Mouse (Mus musculus) limb, embryonic 10.5 days (tissue): ENCODE results near the gene Cep126. TPM values are rescaled to one million over a fixed set of nuclear protein-coding genes. Genes with fewer than 3 reads are reported as not detected.

ENCODE experiments used
- DNase-seq: peaks from one replicate; pipeline ENCODE4 v3.0.0-alpha.2; 2017; ENCODE audit warnings: low spot score
- H3K27ac ChIP-seq: fragments of 300-500 bp; sonication (generic); 2 replicates; pipeline ENCODE4 v1.5.1; 2016; ENCODE audit warnings: mild to moderate bottlenecking
- H3K27me3 ChIP-seq: fragments of 300-500 bp; sonication (generic); 2 replicates; pipeline ENCODE4 v1.6.1; 2016; ENCODE audit warnings: low read depth, mild to moderate bottlenecking; ENCODE audit not compliant: poor library complexity, severe bottlenecking
- H3K36me3 ChIP-seq: fragments of 300-500 bp; sonication (generic); 2 replicates; pipeline ENCODE4 v1.6.1; 2016; ENCODE audit warnings: mild to moderate bottlenecking, moderate library complexity
- H3K4me1 ChIP-seq: fragments of 300-500 bp; sonication (generic); 2 replicates; pipeline ENCODE4 v1.6.1; 2016
- H3K4me3 ChIP-seq: fragments of 300-500 bp; sonication (generic); 2 replicates; pipeline ENCODE4 v1.5.1; 2016; ENCODE audit warnings: mild to moderate bottlenecking, moderate library complexity
- H3K9me3 ChIP-seq: fragments of 300-500 bp; sonication (generic); replicated peaks from 2 replicates; pipeline ENCODE4 v1.6.1; 2016; ENCODE audit warnings: mild to moderate bottlenecking
- WGBS: fragments of 180-500 bp; shearing (Covaris S2); methylation state at CpG from one replicate; pipeline ENCODE4 v1.1.7; 2016; 5-methylcytosine and 5-hydroxymethylcytosine counted together
- polyA plus RNA-seq: library from polyadenylated mRNA; unstranded; fragments of >200 nt; fragmentation: Nextera tagmentation; extraction: Ambion mirVana; gene quantifications from 2 replicates; pipeline ENCODE4 v1.2.1, GENCODE M21; 2016

Cep126 gene
- polyA plus RNA-seq: 2.7 and 2.9 TPM in 2 replicates

GRCm38 (mm10) chr9:8134117-8134574 is at the start of gene Cep126:
Gene Cep126 (minus strand): TSS chr9:8134294.
- Histone ChIP-seq H3K9me3 (no peaks in the 10 kb centered on the region), H3K36me3 (no peaks in the 10 kb centered on the region), H3K27ac (peak within 1 kb of the TSS; percentile 83), H3K4me3 (peak within 1 kb of the TSS; percentile 84), H3K4me1 (peaks cover 11% of the 10 kb centered on the region), H3K27me3 (no peaks in the 10 kb centered on the region)
- under 1% methylated on average over 72 of the region's 72 CpGs for WGBS
- peak; percentile 93 for DNase-seq

- Histone ChIP-seq H3K4me3 (no peak overlapping the region), H3K9me3 (no peaks in the 10 kb centered on the region), H3K27me3 (no peaks in the 10 kb centered on the region), H3K27ac (no peak overlapping the region), H3K4me1 (no peaks in the 10 kb centered on the region), H3K36me3 (no peaks in the 10 kb centered on the region)
- DNase-seq: no peak
- WGBS: 89% methylated on average over 3 of the region's 3 CpGs
These were observed 45.5 kb upstream of the Cep126 start for GRCm38 (mm10) chr9:8179554-8179953.

GRCm38 (mm10) chr9:8177099-8177498 is 43.0 kb upstream of the Cep126 start:
- 84% methylated on average over 3 of the region's 3 CpGs for WGBS
- no peaks in the 10 kb centered on the region for H3K27me3 ChIP-seq
- H3K36me3 ChIP-seq: no peaks in the 10 kb centered on the region
- H3K4me3 ChIP-seq: no peak overlapping the region
- no peak for DNase-seq
- no peaks in the 10 kb centered on the region for H3K9me3 ChIP-seq
- no peaks in the 10 kb centered on the region for H3K4me1 ChIP-seq
- no peak overlapping the region for H3K27ac ChIP-seq

- Histone ChIP-seq H3K4me1 (no peaks in the 10 kb centered on the region), H3K27me3 (no peaks in the 10 kb centered on the region), H3K9me3 (no peaks in the 10 kb centered on the region), H3K4me3 (no peak overlapping the region), H3K27ac (no peak overlapping the region), H3K36me3 (no peaks in the 10 kb centered on the region)
- WGBS: 88% methylated on average over 2 of the region's 2 CpGs
- DNase-seq: no peak
These were observed 22.9 kb upstream of the Cep126 start for GRCm38 (mm10) chr9:8157011-8157410.

GRCm38 (mm10) chr9:8139501-8139900 is 5.4 kb upstream of the Cep126 start:
- Histone ChIP-seq H3K36me3 (no peaks in the 10 kb centered on the region), H3K27me3 (no peaks in the 10 kb centered on the region), H3K27ac (no peak overlapping the region), H3K4me1 (0 out of 2 replicates have a peak, but pooled peaks cover 4% of the 10 kb centered on the region), H3K4me3 (no peak overlapping the region), H3K9me3 (no peaks in the 10 kb centered on the region)
- no peak for DNase-seq
- WGBS: 93% methylated on average over 1 of the region's 1 CpGs

GRCm38 (mm10) chr9:8133586-8134115 is 443 bp downstream of the Cep126 start:
- H3K36me3 ChIP-seq: no peaks in the 10 kb centered on the region
- H3K4me3 ChIP-seq: peak overlapping the region; percentile 84
- WGBS: 4% methylated on average over 22 of the region's 22 CpGs
- no peaks in the 10 kb centered on the region for H3K27me3 ChIP-seq
- H3K9me3 ChIP-seq: no peaks in the 10 kb centered on the region
- peak overlapping the region; percentile 83 for H3K27ac ChIP-seq
- no peak for DNase-seq
- H3K4me1 ChIP-seq: peaks cover 11% of the 10 kb centered on the region

GRCm38 (mm10) chr9:8123495-8123894 is 10.6 kb downstream of the Cep126 start:
- H3K9me3 ChIP-seq: no peaks in the 10 kb centered on the region
- no peak for DNase-seq
- H3K27ac ChIP-seq: no peak overlapping the region
- 90% methylated on average over 8 of the region's 8 CpGs for WGBS
- no peaks in the 10 kb centered on the region for H3K27me3 ChIP-seq
- peaks cover 20% of the 10 kb centered on the region for H3K36me3 ChIP-seq
- H3K4me3 ChIP-seq: no peak overlapping the region
- no peaks in the 10 kb centered on the region for H3K4me1 ChIP-seq

GRCm38 (mm10) chr9:8114516-8114915 is 19.6 kb downstream of the Cep126 start:
- Histone ChIP-seq H3K4me1 (no peaks in the 10 kb centered on the region), H3K36me3 (peaks cover 45% of the 10 kb centered on the region), H3K27me3 (no peaks in the 10 kb centered on the region), H3K4me3 (no peak overlapping the region), H3K27ac (no peak overlapping the region), H3K9me3 (0 out of 2 replicates have a peak, but pooled peaks cover 2% of the 10 kb centered on the region)
- DNase-seq: no peak
- WGBS: 96% methylated on average over 5 of the region's 5 CpGs

- Histone ChIP-seq H3K4me3 (no peak overlapping the region), H3K27me3 (no peaks in the 10 kb centered on the region), H3K4me1 (no peaks in the 10 kb centered on the region), H3K9me3 (no peaks in the 10 kb centered on the region), H3K36me3 (peaks cover 3% of the 10 kb centered on the region; the same call in 1 of the 2 replicates), H3K27ac (no peak overlapping the region)
- DNase-seq: no peak
- WGBS: 94% methylated on average over 4 of the region's 4 CpGs
These were observed 31.0 kb downstream of the Cep126 start for GRCm38 (mm10) chr9:8103050-8103449.

- Histone ChIP-seq H3K9me3 (no peaks in the 10 kb centered on the region), H3K27ac (no peak overlapping the region), H3K27me3 (no peaks in the 10 kb centered on the region), H3K4me3 (no peak overlapping the region), H3K36me3 (peaks cover 3% of the 10 kb centered on the region; the same call in 1 of the 2 replicates), H3K4me1 (no peaks in the 10 kb centered on the region)
- WGBS: 86% methylated on average over 6 of the region's 6 CpGs
- DNase-seq: no peak
These were observed 33.1 kb downstream of the Cep126 start for GRCm38 (mm10) chr9:8100962-8101361.

- H3K36me3 ChIP-seq: peaks cover 6% of the 10 kb centered on the region
- H3K9me3 ChIP-seq: no peaks in the 10 kb centered on the region
- H3K27ac ChIP-seq: no peak overlapping the region
- no peaks in the 10 kb centered on the region for H3K27me3 ChIP-seq
- H3K4me3 ChIP-seq: no peak overlapping the region
- 91% methylated on average over 5 of the region's 5 CpGs for WGBS
- DNase-seq: no peak
- no peaks in the 10 kb centered on the region for H3K4me1 ChIP-seq
These were observed 55.2 kb downstream of the Cep126 start for GRCm38 (mm10) chr9:8078882-8079281.

- H3K9me3 ChIP-seq: no peaks in the 10 kb centered on the region
- no peak overlapping the region for H3K4me3 ChIP-seq
- H3K4me1 ChIP-seq: no peaks in the 10 kb centered on the region
- no peak for DNase-seq
- H3K36me3 ChIP-seq: peaks cover 6% of the 10 kb centered on the region
- no peak overlapping the region for H3K27ac ChIP-seq
- H3K27me3 ChIP-seq: no peaks in the 10 kb centered on the region
These were observed 59.7 kb downstream of the Cep126 start for GRCm38 (mm10) chr9:8074345-8074744.

GRCm38 (mm10) chr9:8073203-8073755 is 60.8 kb downstream of the Cep126 start:
- Histone ChIP-seq H3K27ac (no peak overlapping the region), H3K9me3 (no peaks in the 10 kb centered on the region), H3K27me3 (no peaks in the 10 kb centered on the region), H3K36me3 (peaks cover 6% of the 10 kb centered on the region), H3K4me3 (no peak overlapping the region), H3K4me1 (no peaks in the 10 kb centered on the region)
- 100% methylated on average over 3 of the region's 3 CpGs for WGBS
- DNase-seq: no peak

- no peak for DNase-seq
- H3K4me1 ChIP-seq: no peaks in the 10 kb centered on the region
- no peak overlapping the region for H3K27ac ChIP-seq
- WGBS: 81% methylated on average over 3 of the region's 3 CpGs
- H3K4me3 ChIP-seq: no peak overlapping the region
- no peaks in the 10 kb centered on the region for H3K9me3 ChIP-seq
- H3K36me3 ChIP-seq: no peaks in the 10 kb centered on the region
- H3K27me3 ChIP-seq: no peaks in the 10 kb centered on the region
These were observed 74.5 kb downstream of the Cep126 start for GRCm38 (mm10) chr9:8059636-8060035.
